Mouse (Mus musculus): ENCODE measurements around the gene Cbx4. TPM values are rescaled to one million over a fixed set of nuclear protein-coding genes. Genes with fewer than 3 reads are reported as not detected.

The Cbx4 gene
- polyA plus RNA-seq, 1 experiment: 18.8 TPM

DNA sequence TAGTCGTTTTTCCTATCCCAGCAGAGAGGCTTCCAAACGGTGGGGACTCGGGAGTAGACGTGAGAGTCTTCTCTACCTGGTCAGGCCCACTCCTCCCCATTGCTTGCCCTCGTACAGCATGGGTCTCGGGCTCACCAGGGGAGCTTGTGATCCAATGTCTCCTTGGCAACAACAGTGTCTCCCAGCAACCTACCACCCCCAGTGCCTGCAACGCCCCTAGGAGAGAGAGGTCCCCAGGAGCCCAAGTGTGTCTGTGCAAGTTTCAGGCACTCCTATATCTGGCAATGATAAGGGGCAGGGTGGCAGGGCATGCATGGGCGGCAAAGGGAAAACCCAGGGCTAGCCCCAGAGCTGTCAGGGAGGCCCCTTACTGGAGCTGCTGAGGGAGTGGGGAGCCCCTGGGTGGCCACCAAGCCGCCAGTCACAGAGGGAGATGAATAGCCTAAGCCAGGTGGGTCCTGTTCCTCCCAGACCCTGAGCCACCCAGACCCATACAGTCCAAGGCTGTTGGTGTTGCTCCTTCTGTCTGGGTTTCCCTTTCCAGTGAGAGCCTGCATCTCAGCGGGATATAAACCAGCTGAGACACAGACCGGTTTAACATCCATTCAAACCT, 42.8 kb upstream of the Cbx4 start:
- Histone ChIP-seq H3K4me3 (replicated peaks; ENCODE audit: control insufficient read depth, low read depth, low read length) (no peak overlapping the region), H3K27ac (ENCODE audit: control insufficient read depth, insufficient read depth, low read depth, low read length, poor library complexity) (no peak overlapping the region), H3K4me1 (ENCODE audit: control insufficient read depth, insufficient read depth, low read length) (peaks cover 11% of the 10 kb centered on the region)
- TF ChIP-seq POLR2A (IDR thresholded peaks at IDR 0.05; ENCODE audit: borderline replicate concordance, control insufficient read depth, low read depth, low read length) (no peak), CTCF (IDR thresholded peaks at IDR 0.05; ENCODE audit: control insufficient read depth, insufficient read depth, low read length) (no peak)
- WGBS: 55% methylated on average over 11 of the region's 11 CpGs

DNA sequence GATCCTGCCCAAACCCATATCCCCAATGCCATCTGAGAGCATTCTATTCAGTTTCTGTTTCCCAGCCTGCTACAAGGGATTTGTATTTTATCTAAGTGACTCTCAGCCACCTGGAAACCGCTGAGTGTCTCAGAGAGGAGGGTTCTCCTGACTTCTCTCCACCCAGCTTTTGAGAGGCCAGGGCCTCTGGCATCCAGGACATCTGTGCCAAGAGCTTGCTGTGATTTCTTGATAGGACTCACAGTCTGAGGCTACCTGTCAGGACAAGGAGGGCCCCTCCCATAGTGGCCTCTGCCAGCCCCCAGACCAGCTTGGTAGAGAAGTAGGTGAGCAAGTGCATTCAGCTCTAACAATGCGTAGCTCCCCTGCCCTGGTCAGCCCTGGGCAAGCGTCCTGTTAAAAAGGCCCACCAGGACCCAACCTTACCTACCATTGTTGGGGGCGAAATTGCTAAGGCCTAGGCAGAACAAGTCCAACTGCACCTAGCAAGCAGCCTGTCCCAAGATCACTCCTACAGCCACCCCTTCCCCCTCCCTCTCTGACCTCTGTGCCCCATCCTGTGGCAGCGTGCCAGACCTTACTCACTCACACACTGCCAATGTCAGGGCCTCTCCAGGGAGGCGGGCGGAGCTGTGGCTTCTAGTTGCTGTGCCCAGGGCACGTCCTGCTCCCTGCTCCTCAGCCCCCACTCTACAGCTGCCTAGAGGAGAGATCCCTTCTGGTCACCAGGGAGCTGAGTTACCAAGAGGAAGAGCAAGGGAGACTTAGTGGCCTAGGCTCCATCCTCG, 41.9 kb upstream of the Cbx4 start:
- TF ChIP-seq POLR2A (IDR thresholded peaks at IDR 0.05; ENCODE audit: borderline replicate concordance, control insufficient read depth, low read depth, low read length) (no peak), CTCF (IDR thresholded peaks at IDR 0.05; ENCODE audit: control insufficient read depth, insufficient read depth, low read length) (no peak)
- Histone ChIP-seq H3K4me3 (replicated peaks; ENCODE audit: control insufficient read depth, low read depth, low read length) (no peak overlapping the region), H3K4me1 (ENCODE audit: control insufficient read depth, insufficient read depth, low read length) (peaks cover 15% of the 10 kb centered on the region), H3K27ac (ENCODE audit: control insufficient read depth, insufficient read depth, low read depth, low read length, poor library complexity) (no peak overlapping the region)
- WGBS: 25% methylated on average over 9 of the region's 9 CpGs

DNA sequence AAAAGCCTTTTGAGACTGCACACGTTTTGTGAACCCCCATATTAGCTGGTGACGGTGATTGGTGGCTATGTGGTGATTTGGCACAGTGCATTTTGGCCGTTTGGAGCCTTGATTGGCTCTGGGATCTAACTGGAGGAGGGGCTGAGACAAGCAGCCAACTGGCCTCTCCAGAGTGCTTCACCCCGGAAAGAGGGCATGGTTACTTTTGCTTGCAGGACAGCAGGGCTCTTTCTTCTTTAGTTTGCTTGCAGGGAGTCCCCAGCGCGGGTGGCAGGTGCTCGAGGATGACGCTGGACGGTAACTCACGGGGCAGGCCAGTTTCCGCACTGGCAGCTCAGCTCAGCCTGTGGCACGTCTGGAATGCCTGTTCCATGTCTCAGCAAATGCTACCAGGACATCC, 41.1 kb upstream of the Cbx4 start:
- no peak overlapping the region for H3K4me3 ChIP-seq (replicated peaks; ENCODE audit: control insufficient read depth, low read depth, low read length)
- H3K4me1 ChIP-seq (ENCODE audit: control insufficient read depth, insufficient read depth, low read length): peaks cover 20% of the 10 kb centered on the region
- H3K27ac ChIP-seq (ENCODE audit: control insufficient read depth, insufficient read depth, low read depth, low read length, poor library complexity): no peak overlapping the region
- no peak for TF ChIP-seq POLR2A (IDR thresholded peaks at IDR 0.05; ENCODE audit: borderline replicate concordance, control insufficient read depth, low read depth, low read length)
- no peak for TF ChIP-seq CTCF (IDR thresholded peaks at IDR 0.05; ENCODE audit: control insufficient read depth, insufficient read depth, low read length)
- WGBS: 52% methylated on average over 12 of the region's 12 CpGs

DNA sequence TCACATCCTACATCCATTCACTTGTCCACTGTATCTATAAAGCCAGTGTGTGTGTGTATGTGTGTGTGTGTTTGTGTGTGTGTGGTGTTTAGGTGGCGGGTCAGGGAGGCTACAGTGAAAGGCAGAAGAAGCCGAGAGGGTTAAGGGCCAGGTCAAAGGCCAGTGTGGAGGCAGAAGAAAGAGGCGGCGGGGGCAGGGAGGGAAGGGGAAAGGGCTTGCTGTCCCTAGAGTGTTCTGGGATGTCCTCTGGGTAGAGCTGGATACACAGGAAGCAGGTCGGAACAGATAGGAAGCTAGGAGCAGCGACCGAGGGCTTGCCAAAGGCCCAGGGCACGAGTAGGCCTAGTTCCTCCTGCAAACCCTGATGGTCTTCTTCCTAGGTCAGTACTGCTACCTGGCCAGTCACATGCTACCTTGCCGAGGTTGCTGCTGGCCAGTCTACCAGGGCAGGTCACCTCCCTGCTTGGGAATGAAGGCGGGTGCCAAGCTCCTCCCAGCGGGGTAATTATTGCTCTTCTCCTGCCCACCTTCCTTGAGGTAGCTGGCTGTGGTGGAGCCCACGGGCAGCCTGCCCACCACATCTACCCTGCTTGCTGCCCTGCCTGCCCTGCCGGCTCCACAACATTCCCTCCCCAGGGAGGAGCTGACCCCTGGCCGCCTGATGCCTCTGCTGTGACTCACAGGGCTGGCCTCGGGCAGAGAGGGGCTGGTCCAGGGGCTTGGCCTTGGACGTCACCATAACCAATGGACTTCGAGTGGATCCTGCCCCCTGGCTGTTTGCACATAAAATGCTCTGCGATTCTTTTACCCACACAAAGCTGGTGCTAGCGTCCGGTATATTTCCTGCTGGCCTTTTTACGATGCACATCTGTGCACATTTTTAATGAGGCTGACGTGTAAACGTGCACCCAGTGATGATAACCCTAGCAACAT, 40.2 kb upstream of the Cbx4 start:
- WGBS: 27% methylated on average over 23 of the region's 23 CpGs

DNA sequence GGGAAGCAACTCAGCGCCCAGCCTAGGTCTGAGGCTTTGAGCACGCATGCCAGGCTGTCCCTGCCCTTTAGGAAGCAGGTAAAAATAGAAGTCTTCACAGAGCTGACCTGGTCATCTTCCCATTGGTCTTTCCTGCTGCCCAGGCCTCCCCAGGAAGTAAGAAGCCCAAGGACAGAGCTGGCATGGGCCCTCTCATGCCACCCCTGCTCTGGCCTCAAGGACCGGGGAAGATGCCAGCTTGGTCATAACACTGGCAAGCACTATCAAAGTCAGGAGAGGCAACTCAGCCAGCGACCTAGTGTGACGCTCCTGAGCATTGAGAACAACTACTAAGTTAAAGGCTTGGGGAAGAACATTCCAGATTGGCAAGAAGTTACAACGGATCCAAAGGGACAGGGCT, 38.5 kb upstream of the Cbx4 start:
- 84% methylated on average over 6 of the region's 6 CpGs for WGBS
- H3K27ac ChIP-seq (ENCODE audit: control insufficient read depth, insufficient read depth, low read depth, low read length, poor library complexity): no peak overlapping the region
- TF ChIP-seq CTCF (IDR thresholded peaks at IDR 0.05; ENCODE audit: control insufficient read depth, insufficient read depth, low read length) (no peak), POLR2A (IDR thresholded peaks at IDR 0.05; ENCODE audit: borderline replicate concordance, control insufficient read depth, low read depth, low read length) (no peak)
- peaks cover 25% of the 10 kb centered on the region for H3K4me1 ChIP-seq (ENCODE audit: control insufficient read depth, insufficient read depth, low read length)
- no peak overlapping the region for H3K4me3 ChIP-seq (replicated peaks; ENCODE audit: control insufficient read depth, low read depth, low read length)

More for the DNA sequence above, 40.2 kb upstream of the Cbx4 start:
- H3K27ac ChIP-seq (ENCODE audit: control insufficient read depth, insufficient read depth, low read depth, low read length, poor library complexity): peak overlapping the region; percentile 38; the same call in 1 of the 2 replicates
- H3K4me3 ChIP-seq (replicated peaks; ENCODE audit: control insufficient read depth, low read depth, low read length): no peak overlapping the region
- TF ChIP-seq POLR2A (IDR thresholded peaks at IDR 0.05; ENCODE audit: borderline replicate concordance, control insufficient read depth, low read depth, low read length) (no peak), CTCF (IDR thresholded peaks at IDR 0.05; ENCODE audit: control insufficient read depth, insufficient read depth, low read length) (peak; percentile 27; the same call in 1 of the 2 replicates)
- H3K4me1 ChIP-seq (ENCODE audit: control insufficient read depth, insufficient read depth, low read length): peaks cover 25% of the 10 kb centered on the region

DNA sequence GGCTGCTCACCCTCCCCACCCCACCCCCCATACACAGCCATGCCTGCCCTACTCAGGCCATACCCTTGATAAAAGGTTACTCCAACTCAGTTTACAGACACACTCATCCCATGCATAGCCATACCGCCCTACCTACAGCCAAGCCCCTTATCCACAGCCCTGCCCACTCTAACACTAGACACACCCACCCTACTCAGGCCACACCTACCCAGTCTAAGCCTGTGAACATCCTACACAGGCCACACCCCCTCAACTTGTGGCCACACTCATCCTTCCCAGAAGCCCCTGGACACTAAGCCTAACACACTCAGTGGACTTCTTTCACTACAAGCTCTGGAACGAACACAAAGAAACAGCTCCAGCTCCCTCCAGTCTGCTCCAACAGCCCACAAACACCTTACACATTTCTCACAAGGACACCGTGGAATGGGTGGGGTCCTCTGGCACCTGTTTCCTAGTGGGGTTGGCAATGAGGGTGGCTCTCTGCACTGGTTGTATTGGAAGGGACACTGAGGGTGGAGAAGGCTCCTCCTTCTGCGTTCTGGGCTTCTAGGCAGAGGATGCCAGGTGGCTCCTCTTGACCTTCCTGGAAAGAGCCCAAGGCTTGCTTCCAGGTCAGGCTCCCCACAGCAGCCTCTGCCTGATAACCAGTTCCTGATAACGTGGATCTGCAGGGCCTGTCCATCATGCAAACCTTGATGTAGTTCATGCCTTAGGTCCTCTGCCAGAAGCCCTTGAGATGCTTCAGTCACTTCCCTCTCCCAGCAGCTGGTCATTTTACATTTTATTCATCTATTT, 37.7 kb upstream of the Cbx4 start:
- H3K27ac ChIP-seq (ENCODE audit: control insufficient read depth, insufficient read depth, low read depth, low read length, poor library complexity): no peak overlapping the region
- H3K4me1 ChIP-seq (ENCODE audit: control insufficient read depth, insufficient read depth, low read length): peaks cover 25% of the 10 kb centered on the region
- H3K4me3 ChIP-seq (replicated peaks; ENCODE audit: control insufficient read depth, low read depth, low read length): no peak overlapping the region
- TF ChIP-seq CTCF (IDR thresholded peaks at IDR 0.05; ENCODE audit: control insufficient read depth, insufficient read depth, low read length) (no peak), POLR2A (IDR thresholded peaks at IDR 0.05; ENCODE audit: borderline replicate concordance, control insufficient read depth, low read depth, low read length) (no peak)
- WGBS: 59% methylated on average over 5 of the region's 5 CpGs

DNA sequence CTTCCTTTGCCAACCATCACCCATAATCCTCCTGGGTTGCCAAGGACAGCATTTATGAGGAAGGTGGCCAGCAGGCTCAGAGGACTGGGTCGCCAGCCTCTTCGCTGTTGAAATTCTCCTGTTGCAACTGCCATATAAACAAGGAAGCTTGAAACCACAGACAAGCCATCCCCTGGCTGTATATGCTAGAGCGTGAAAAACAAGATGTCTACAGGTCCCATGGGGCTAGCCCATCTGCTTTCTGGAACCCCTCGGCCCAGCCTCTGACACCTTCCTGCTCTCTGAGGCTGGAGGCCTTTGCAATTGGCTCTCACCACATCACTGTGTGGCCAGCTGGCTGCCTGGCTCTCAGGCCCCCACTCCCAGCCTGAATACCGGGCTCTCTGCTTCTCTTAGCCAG, 36.4 kb upstream of the Cbx4 start:
- WGBS: 28% methylated on average over 5 of the region's 5 CpGs

More for the DNA sequence above, 36.4 kb upstream of the Cbx4 start:
- H3K4me1 ChIP-seq (ENCODE audit: control insufficient read depth, insufficient read depth, low read length): peaks cover 20% of the 10 kb centered on the region
- no peak overlapping the region for H3K4me3 ChIP-seq (replicated peaks; ENCODE audit: control insufficient read depth, low read depth, low read length)
- H3K27ac ChIP-seq (ENCODE audit: control insufficient read depth, insufficient read depth, low read depth, low read length, poor library complexity): peak overlapping the region; percentile 87
- no peak for TF ChIP-seq POLR2A (IDR thresholded peaks at IDR 0.05; ENCODE audit: borderline replicate concordance, control insufficient read depth, low read depth, low read length)
- TF ChIP-seq CTCF (IDR thresholded peaks at IDR 0.05; ENCODE audit: control insufficient read depth, insufficient read depth, low read length): no peak
